Mouse (Mus musculus) cerebellum, adult (tissue): Measurements from ENCODE around the gene Nxpe4.

Experiments used
- ATAC-seq: cut with Nextera tagmentation; 2 replicates; pipeline ENCODE4 v1.9.2; 2017; ENCODE audit warnings: mild to moderate bottlenecking, moderate library complexity, mixed read lengths; ENCODE audit not compliant: insufficient number of reproducible peaks, low FRiP score, low TSS enrichment

Gene Nxpe4

DNA sequence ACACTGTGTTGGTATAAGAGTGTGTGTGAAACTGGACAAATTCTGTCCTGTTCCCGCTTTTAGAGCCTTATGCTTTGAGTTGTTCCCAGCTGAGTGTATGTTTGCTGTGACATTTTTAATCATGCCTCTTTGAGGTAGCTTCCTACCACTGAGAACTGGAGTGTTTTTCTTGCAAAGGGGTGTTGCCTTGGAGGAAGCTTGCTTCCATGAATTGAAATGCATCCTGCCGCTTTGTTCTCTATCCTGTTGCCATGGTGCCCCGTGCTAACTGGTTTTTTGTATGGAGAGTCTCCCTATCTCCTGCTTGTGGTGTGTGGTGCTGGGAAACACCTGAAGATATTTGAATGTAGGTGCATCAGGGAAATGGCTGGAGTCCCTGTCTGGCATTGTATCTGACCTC lies 152.4 kb downstream of the Nxpe4 start:
- no peak for ATAC-seq

DNA sequence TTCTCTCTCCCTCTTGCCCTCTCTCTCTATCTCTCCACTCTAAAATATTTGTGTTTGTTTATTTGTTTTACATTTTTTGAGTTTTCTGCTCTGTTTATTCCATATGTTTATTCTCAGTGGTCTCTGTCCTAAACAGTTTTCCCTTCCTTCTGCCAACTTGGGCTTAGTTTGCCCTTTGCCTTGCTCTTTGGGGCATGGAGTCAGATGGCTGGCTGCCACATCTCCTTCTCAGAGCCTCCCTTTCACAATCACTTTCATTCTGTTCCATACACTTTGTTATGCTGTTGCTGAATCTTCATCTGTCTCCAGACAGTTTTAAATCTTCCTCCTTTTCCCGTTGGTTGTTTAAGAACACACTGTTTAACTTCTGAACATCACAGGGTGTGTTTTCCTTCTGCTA lies 154.0 kb downstream of the Nxpe4 start:
- no peak for ATAC-seq

DNA sequence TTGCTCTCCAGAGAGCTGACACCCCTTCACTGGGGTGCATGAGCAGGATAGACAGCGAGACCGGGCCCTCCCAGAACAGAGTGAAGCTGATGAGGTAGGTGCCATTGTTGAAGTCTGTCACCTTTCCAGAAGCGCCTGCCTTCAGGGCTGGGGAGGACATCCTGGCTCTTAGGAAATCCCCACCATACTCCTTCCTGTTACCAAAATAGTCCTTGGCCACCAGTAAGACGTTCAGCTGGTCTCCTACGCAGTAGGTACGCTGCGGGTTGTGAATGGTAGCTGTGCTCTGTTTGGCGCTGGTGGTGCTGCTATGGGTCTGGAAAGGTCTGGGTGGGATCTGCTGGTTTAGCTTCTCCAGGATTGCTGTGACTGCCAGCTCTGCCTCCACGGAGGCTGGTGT lies 164.5 kb downstream of the Nxpe4 start:
- ATAC-seq, result no peak

DNA sequence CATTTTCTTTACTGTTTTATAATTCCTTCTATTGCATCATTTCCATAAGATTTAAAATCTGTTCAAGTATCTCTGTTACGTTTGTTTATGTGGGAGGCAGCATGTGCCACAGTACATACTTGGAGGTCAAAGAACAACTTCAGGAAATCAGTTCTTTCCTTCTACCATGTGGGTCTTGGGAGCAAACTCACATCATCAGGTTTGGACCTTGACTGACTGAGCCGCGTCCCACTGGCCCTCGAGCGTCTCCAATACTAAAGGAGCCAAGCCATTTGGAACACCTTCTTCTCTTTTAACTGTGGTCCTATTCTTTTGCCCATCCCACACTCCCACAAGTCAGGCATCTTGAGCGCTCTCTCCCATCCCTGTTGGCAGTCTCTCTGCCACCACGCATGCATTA lies 167.8 kb downstream of the Nxpe4 start:
- ATAC-seq, result no peak

DNA sequence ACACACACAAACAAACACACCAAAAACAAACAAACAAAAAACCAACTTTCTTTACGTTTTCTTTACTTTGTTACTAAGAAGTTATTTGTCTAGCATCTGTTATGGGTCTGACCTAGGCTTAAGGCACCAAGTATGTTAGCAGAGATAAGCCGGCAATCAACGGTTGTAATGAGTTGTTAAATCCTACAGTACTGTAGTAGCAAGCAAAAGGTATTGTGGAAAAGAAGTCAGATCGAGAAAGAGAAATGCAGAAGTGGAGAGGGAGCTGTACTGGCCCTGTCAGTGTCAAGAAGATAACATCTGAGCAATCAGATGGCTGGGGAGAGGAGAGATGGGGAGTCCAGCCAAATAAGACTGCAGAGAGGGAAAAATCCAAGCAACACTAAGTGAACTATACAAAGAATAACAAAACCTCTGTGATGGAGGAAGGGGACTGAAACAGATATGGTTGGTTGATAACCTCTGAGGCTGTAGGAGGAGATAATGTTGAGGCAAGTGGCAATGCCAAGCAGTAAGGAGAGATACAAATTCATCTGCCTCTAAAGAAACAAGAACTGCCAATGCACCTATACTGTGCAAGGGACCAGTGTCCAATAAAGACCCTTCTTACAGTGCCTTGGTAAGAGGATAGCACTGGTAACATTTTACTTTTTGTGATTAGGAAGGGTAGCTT lies 177.1 kb downstream of the Nxpe4 start:
- no peak for ATAC-seq

DNA sequence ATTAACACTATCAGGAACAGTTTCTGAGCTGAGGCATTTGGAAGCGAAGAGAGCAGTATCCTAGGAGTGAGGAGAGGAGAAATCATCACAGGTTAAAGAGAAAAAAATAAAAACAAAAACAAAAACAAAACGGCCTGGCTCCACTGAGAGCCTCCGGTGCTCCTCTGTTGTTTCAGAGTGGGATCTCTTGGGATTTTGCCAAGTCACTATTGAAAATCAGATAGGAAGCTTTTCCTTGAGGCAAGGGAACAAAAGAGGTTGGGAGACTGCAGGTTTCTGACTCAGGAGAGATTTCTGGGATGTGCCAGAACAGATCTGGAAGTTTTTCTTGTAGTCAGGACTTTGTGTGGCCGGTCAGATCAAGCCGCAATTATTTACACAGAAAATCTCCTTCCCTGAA lies 177.7 kb downstream of the Nxpe4 start:
- no peak for ATAC-seq

DNA sequence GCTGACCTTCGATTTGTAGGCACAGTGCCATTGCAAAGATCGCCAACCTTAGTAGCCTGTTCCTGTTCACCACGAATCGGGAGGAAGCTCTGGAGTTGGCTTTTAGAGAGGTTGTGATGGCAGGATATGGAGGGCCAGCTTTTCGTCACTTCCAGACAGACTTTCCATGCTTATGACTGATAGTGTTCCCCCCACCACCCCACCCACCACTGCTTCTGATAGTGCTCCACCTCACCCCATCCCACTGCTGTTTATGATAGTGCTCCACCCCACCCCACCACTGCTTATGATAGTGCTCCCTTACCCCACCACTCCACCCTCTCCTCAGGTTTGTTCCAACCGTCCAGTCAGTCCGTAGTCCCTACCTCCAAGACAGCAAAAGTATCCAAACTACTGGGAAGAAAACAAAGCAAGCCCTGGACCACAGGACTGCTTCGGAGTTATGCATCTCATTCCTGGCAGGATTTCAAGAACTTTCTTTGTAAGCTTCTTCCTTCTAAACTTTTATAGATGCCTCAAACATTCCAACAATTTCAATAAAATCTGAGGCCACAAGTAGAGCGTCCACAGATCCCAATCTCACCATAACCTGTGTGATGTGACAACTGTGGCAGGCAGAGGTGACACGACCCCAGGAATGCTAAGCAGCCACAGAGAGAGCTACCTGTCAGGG lies 179.0 kb downstream of the Nxpe4 start:
- ATAC-seq, result no peak

DNA sequence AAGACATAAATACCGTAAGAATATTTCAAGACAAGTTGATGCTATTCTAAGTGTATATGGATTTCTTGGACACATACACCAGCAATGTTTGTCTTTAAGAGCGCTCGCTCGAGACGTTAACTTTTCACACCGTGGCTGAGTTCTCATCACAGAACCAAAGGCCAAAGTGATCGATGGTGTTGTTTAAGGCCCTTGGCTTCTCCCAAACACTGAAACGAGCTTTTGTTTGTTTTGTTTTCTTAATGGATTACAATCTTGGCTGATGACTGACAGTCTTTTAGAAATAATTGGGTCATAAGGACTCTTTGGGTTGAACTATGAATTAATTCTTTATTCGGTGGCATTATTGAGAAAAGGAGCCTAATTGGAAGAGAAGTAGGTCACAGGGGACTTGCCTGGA lies 183.6 kb downstream of the Nxpe4 start:
- ATAC-seq, result no peak

DNA sequence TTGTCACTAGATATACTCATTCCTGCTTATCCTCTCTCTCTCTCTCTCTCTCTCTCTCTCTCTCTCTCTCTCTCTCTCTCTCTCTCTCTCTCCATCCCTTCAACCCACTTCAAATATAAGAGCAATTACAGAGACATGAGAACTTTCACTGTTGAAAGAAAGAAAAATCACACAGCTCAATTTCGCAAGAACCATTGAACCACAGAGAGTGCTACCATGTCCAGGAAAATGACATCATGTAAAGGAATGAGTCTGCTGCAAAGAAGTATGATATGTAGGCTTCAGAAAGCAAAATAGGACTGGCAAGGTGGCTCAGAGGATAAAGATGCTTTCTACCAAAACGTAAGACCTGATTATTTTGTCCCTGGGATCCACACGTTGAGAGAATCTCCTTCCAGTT lies 184.0 kb downstream of the Nxpe4 start:
- no peak for ATAC-seq

DNA sequence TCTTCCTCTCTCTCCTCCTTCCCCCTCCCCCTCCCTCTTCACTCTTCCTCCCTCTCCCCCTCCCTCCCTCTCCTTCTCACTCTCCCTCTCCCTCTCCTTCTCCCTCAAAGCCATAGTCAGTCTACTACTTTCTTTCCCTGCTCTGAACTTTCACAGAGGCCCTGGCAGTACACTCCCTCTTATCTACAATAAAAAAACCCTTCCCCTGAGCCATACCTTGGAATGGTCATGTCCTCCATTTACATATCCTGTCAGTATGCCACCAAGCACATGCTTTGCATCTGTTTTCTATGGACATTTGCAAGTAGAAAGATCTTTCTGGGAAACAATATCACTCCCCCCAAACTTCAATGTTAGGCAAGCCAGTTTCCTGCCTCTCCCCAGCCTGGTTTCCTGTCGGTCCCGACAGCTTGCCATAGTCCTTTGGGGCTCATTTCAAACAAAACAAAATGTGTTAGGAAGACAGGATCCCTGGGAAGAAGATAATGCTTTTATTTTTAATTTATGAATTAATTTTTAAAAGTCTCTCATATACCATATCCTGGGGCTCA lies 191.4 kb downstream of the Nxpe4 start, which contains the start of gene Nxpe2:
TSS of gene Nxpe2 (minus strand) at position 307 of the 551 bp plus-strand sequence.
- no peak for ATAC-seq

DNA sequence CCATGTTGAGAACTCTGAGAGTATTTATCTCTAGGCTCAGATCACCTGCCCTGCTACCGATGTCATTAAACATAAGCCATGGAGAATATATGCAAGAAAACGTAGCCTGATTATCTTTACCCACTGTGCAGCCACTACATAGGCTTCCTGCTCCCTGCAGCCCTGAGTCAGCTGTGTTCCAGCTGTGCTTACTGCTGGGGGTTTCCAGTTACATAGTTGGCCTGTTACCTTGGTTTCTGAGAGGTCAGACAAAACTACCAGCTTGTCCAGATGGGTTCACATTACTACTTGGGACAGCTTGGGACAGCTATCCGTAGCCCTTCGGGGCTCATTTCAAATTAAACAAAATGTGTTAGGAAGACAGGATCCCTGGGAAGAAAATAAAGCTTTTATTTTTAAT lies 192.3 kb downstream of the Nxpe4 start:
- ATAC-seq, result no peak

DNA sequence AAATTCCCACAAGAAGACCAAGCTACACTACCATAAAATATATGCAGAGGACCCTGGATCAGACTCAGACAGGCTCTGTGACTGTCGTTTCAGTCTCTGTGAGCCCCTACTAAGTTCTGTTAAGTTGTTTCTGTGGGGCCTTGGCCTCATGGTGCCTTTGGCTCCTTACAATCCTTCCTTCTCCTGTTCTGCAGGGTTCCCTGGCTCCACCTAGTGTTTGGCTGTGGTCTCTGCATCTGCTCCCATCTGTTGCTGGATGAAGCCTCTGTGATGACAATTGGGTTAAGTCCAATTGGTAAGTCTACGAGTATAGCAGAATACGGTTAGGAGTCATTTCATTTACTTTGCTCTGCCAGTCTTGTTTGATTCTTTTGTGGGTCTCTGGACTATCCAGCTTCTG lies 193.0 kb downstream of the Nxpe4 start:
- no peak for ATAC-seq

DNA sequence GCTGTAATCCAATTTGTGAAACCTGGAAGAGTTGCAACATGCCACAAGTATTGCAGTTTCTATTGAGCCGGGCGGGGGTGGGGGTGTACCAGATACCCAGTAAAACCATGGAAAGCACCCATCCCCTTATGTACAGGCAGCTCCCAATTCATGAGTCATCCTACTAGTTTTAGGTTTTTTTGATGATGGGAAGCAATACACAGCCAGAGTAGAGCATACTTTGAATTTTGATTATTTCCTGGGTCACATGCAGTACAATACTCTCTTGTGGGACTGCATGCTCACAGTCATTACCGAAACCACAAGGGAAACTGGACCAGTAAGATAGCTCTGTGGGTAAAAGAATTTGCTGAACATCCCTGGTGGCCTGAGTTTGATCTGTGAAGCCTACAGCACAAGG lies 195.3 kb downstream of the Nxpe4 start:
- ATAC-seq, result no peak

DNA sequence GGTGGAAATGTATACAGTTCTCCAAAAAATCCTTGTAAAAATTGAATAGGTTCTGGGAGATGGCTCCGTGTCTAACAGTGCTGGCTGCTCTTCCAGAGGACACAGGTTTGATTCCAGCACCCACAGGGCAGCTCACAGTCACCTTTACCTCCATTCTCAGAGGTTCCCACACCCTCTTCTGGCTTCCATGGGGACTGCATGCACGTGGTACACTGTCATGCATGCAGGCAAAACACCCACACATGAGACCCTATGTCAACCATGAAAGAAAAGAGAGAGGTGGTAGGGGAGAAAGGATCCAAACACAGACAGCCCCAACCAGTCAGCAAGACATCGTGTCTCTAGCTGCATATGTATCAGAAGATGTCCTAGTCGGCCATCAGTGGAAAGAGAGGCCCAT lies 199.0 kb downstream of the Nxpe4 start:
- ATAC-seq, result no peak

DNA sequence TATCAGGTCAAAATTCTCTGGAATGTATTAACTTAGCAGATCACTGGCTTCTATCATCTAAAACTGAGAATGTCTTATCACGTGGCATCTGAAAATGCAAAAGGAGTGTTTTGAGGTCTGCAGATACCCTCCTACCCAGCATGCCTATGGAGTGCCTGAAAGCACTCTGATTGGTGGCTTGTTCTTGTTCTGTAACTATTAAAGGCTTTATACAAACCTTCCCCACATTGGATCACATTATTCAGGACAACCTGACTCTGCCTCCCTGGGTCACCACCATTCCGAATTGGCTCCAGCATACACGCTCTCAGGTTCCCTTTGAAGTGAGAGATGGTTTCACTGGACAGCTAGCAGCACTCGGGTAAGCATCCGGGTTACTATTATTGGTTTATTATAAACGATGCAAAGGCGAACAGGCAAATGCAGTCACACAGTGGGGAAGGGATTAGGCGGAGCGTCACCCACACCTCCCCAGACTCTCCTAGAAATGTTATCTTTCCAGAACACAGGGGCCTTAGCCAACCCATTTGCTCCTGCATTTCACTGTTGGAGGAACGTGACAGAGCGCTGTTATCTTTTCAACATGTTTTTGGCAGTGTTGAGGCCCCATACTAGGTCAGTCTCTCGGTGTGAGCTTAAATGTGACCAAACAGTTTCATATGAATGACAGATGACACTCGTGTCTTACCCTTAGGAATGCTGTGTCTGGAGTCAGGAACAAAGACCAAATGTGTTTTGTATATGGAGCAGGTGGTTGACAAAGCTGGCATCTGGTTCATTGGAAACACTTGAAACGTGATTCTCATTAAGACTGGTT lies 200.2 kb downstream of the Nxpe4 start:
- no peak for ATAC-seq

DNA sequence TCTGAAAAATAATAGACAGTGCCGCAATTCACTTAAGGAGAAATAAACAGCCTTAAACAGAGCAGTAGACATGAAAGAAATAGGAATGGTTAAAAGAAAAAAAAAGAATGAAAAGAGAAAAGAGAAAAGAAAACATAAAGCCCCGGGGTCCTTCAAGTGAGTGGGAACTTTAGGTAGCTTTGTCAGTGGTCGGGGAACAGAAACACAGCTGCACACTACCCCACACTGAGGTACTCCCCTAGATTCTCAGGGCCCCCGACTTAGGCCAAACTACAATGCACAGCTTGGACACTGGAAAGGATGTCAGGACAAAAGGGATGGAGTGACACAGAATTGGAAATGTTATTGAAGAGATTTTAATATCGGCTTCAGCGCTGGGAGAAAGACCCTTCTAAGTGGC lies 200.9 kb downstream of the Nxpe4 start:
- ATAC-seq, result no peak

DNA sequence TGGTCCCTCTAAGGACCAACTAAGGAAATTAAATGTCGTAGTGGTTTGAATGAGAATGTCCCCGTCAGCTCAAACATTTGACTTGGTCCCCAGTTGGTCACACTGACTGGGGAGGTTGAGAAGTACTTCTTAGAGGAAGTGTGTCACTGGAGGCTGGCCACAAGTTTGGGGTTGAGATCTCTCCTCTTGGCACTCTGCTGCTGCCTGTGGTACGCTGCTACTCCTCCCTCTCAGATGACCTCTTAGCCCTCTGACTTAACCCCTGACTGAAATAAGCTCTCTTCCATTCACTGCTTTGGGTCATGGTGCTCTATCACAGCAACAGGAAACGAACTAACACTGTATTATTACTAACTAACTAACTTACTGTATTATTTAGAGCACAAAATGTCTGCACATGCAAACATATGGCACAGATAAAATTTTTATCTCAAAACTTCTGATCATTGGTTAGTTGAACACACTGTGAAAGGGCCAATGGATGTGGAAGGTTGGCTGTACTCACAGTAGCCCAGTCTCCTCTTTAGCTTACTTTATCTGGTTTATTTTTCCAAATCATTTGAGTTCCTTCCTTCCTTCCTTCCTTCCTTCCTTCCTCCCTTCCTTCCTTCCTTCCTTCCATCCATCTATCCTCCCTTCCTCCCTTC lies 211.5 kb downstream of the Nxpe4 start:
- ATAC-seq, result no peak

DNA sequence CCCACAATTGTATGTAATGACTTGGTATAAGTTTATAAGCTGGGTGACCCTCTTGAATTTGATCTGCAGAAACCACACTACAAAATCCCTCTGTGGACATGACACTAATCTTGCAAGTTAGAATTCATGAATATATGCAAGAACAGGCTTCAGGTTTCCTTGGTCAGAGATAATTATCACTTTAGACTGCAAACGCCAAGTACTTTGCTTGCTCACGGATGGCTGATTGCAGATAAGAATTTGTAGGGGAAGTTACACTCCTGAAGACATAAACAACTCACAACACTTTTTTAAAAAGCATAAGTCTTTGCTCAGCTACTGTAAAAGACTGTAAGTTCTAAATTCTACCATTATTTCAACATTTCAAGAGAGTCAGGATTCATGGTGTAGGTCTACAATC lies 212.5 kb downstream of the Nxpe4 start:
- no peak for ATAC-seq

DNA sequence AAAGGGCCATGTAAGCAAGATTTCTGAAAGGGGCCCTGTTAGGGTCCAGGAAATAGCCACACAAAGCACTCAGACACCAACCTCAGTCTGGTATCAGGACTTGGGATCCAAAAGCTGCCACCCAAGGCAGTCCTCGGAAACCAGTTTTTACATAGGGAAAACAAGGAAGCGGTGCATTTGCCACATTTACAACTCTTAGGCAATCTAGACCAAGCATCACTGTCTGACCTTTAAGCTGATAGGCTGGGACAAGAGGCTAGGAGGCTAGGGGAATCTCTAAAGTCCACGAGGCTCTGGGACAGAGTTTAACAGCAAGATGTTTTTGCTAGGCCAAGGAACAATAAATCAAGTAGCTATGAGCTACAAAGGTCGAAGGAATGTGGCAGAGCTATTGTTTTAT lies 226.6 kb downstream of the Nxpe4 start:
- no peak for ATAC-seq

DNA sequence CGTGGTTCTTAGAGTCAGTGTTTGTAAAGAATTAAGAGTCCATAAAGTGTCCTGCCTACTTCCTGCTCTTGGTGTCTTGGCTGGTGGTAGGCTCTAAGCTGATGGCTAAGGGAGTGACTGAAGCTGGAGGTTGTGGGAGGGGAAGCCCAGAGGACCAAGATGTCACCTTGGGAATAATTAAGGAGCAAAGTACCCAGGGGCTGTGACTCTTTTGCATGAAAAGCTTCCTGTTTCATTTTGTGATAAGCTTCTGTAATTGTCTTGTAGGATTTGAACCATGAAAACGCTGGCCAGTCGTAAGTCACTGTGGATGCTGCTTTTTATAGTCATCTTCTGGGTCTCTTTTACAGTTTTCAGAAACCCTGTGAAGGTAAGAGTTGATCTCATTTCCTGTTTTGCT lies 228.2 kb downstream of the Nxpe4 start:
- ATAC-seq, result no peak
